Mouse (Mus musculus) kidney, adult 2 months (tissue): ENCODE data around the gene Lgr5.

ENCODE experiments used
- CTCF ChIP-seq: fragments of 200-500 bp; conservative IDR thresholded peaks from 2 replicates; pipeline ENCODE4 v1.5.1; 2011; ENCODE audit warnings: low read depth, mild to moderate bottlenecking, control low read depth, low read length, moderate library complexity, mixed read lengths; ENCODE audit not compliant: insufficient read depth, insufficient read length
- POLR2A ChIP-seq: fragments of 200-500 bp; IDR thresholded peaks from one replicate; pipeline ENCODE4 v1.6.1; 2011; ENCODE audit warnings: low read depth, low read length, control low read depth

GRCm38 (mm10) chr10:115468632-115469031 is 118.9 kb downstream of the Lgr5 start:
- no peak for TF ChIP-seq CTCF
- no peak for TF ChIP-seq POLR2A
